Mouse (Mus musculus) kidney, postnatal 4 days (tissue): ENCODE measurements around the gene Slc6a17.
A peak's percentile ranks its signal among the peaks of the same experiment; 100 is the strongest.

ENCODE experiments used
- DNase-seq, 2 experiments: peaks; one replicate each; pipeline ENCODE4 v3.0.0; 2021; ENCODE audit warnings: mixed read lengths in 2 of 2

Slc6a17 gene

DNA sequence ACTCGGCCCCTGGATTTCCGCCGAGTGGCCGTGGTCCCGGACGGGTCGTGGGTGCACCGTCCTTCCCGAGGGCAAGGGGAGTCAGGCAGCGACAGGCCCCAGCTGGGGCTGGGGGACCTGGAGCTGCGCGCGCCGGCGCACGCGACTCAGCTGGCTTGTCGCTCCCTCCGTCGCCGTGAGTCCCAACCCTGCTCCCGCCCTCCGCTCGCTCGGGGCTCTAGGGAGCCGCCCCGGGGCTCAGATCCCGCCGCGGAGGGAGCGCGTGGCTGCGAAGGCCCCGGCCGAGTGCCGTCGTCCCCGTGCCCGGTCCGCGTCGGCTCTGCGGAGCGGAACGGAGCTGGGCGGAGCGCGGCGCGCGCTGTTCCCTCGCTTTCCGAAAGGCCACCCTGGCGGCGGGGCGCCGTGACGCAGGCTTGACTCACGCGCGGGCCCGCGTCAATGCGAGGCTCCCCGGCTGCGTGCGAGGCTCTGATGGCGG, at the start of gene Slc6a17:
Gene Slc6a17, minus strand, starts transcription at position 388 of the 478 bp plus-strand sequence.
- DNase-seq: peak; percentile 71 to 80

DNA sequence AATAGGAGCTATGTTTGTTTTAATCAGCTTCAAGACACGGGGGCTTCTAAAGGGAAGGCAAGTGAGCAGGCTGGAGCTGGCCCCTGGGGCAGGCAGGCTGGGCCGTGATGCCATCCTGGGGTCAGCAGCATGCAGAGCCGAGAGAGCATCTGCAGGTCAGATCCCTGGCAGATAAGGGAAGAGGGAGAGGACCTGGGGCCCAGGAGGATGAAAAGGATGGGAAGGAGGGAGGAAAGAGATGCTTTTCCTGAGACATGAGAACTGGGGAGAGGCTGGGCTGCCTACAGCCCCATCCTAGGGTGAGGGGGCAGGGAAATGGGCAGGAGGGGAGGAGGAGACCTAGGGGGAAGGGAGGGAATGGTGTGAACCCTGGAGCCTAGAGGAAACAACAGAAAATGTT, 47.5 kb upstream of the Slc6a17 start:
- no peak for DNase-seq

DNA sequence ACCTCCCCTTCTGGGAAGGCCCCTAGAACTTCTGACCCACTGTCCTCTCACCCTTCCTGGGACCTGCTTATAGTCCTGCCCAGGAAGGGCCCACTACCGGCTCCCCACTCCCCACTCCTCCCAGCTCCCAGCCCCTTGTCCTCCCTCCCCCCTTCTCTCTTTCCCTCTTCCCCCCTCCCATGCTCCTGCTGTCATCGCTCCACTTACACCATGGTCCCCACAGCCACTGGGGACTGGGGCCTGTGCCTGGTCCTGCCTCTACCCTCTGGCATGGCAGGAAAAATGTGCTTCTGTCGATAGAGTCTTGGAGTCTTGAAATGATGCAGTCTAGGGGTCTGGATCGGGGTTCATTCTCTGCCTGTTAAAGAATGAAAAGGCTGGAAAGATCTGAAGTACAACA, 46.1 kb upstream of the Slc6a17 start:
- DNase-seq: no peak

DNA sequence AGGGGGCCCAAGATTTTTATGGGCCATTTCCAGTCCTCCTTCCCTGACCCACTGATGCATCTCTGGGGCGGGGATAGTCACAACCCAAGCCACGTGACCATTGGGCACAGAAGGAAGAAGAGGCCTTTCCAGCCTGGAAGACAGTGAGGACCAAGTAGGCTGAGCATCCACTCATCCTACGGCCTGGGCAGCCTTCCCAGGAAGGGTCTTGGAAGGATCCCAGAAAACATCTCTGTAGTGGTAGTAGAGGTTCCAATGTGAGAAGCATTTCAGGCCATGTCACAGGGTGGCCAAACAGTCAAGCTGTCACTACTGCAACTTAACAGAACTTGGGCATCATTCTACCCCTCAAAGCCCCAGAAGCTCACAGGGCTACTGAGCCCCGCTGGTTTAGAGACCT, 44.8 kb upstream of the Slc6a17 start:
- no peak for DNase-seq

DNA sequence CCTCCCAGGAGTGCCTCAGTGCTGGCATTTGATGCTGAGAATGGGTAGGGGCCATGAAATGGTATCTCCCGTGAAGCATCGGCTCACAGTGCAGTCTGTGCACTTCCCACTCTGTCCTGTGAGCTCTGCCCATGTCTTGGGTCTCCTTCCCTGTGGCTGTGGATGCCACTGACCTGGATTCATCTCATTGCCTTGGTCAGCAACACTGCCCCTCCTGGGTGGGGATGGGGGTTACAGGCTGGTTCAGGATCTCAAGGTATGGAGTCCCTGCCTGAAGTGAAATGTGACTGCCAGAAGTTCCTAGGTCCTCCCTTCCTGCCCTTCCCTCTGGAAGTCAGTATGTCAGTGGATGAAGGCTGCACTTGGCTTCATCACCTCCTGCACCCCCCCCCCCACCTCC, 44.3 kb upstream of the Slc6a17 start:
- DNase-seq: no peak

GRCm38 (mm10) chr3:107559183-107559582, 41.4 kb upstream of the Slc6a17 start:
- peak; percentile 81 to 85 for DNase-seq

DNA sequence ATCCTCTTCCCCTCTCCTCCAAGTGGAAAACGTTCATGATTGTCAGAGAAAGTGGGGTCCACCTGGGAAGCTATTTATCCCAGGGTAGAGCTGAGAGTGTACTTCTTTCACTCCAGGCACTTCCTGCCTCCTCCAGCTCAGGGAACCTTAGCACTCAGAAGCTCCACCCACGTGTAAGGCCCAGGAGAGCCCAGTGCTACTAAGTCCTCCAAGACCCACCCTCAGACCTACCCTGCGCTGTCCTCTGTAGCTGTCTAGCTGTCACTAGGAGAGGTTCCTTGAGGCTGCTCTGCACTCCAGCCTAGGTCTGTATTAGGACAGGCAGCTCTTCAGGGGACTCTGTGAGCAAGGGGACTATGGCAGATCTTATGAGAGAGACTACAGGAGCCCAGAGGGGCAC, 40.9 kb upstream of the Slc6a17 start:
- DNase-seq: no peak

DNA sequence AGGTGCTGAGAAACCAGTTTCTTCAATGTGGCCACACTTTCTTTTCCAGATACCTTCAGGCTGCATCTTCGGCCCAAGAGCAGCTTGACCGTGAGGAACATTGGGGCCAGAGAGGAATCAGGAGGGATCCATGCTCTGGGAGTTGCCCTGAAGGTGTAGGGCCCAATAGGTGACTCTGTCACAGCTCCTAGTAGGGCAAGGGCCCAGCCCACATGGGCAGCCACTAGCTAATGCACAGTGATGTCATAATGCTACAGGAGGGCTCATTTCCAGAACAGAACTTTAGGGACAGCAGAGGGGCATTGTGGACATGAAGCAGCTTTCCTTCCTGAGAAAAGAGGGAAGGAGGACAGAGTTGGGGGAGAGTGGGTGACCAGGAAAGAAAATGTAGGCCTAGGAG, 37.0 kb upstream of the Slc6a17 start, which contains the start of gene Ubl4b:
Gene Ubl4b, minus strand, starts transcription at position 232 of the 400 bp plus-strand sequence.
- DNase-seq: no peak

- peak; percentile 87 for DNase-seq
Observed at GRCm38 (mm10) chr3:107550409-107551049, 32.7 kb upstream of the Slc6a17 start.

- DNase-seq: peak; percentile 45 to 66
Observed at GRCm38 (mm10) chr3:107546956-107547355, 29.1 kb upstream of the Slc6a17 start.

DNA sequence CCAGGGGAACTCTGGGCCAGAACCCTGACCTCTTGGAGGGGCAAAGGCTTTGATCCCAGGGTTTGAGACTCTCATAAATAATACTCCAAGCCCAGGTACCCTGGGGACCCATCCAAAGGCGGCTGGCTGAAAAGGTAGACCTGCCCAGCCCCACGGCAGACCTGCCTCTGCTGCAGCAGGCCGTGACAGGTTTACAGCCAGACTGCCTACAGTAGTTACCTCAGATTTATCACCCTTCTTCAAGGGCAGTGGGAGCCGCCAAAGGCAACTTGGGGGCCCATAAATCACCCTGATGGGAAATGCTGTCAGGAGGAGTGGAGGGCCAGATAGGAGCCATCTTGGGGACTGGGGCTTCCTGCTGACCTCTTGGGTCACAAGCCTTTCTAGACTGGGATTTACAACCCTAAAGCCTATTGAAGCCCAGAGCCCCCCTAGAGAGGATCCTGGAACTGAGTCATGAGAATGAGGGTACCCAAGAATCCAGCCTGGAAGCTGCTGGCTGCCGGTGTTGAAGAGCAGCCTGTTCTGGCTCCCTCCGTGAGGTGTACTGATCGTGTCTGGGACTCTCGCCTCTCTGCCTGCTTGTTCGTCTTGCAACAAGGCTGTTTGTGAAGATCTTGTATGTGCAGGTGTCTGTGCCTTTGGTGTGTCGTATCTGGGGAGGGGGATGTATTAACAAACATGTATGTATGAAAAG, 28.0 kb upstream of the Slc6a17 start:
- peak; percentile 55 to 70 for DNase-seq

- DNase-seq: no peak
Observed at GRCm38 (mm10) chr3:107545278-107545677, 27.5 kb upstream of the Slc6a17 start.

DNA sequence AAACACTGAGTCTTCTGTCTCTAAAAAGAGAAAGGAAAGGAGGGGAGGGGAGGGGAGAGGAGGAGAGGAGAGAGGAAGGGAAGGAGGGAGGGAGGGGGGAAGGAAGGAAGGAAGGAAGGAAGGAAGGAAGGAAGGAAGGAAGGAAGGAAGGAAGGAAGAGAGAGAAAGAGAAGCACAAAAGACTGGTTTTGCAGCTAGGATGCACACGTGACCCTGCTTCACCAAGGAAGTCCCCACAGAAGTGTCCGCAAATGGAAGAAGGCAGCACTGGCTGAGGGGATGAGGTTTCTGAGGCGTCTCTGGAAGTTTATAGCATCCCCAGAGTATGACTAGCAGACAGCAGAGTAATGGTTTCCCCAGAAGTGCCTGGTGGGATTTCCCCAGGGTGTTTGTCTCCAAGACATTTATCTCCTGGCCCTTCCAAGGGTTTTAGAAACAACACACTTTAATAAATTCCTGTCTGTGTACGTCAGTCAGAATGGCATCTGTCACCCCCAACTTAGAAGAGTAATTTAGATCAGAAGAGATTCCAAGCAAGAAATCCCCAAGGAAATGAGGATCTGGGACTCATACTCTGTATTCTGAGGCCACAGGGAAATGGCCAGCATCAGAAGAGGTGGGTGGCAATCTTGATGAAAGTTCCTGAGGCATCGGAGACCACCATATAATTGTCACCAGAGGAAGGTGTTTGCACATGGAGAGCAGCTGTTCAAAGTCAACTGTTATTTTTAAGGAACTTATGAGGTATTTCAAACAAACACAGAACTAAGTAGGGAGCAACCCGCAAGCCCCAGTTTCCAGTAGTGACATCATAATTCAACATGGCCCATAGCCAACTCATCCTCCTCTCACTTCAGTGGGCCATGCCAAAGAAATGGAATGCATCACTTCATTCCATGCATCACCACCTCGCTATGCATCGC, 25.6 kb upstream of the Slc6a17 start:
- no peak for DNase-seq

GRCm38 (mm10) chr3:107542584-107542983, 24.8 kb upstream of the Slc6a17 start:
- DNase-seq: no peak

DNA sequence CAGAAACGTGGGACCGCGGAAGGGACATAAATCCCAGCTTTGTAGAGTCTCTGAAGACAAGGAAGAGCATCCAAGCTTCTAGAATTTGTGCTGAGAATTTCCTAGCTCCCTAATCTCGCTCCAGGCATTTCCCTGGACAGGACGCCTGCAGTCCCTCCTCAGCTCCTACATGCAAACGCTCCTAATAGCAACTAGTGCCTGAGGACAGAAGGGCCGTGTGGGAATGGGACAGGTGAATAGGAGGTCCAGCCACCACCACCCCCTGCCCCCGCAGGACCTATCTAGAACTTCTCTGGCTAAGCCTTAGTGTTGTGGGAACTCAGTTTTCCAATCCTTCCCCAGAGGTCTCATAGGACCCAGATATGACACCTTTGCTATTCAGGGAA, 19.7 kb upstream of the Slc6a17 start:
- DNase-seq: no peak

- DNase-seq: peak; percentile 14 to 37
Observed at GRCm38 (mm10) chr3:107536810-107537503, 19.1 kb upstream of the Slc6a17 start.

- no peak for DNase-seq
Observed at GRCm38 (mm10) chr3:107534951-107535350, 17.1 kb upstream of the Slc6a17 start.

GRCm38 (mm10) chr3:107533532-107533931, 15.7 kb upstream of the Slc6a17 start:
- no peak for DNase-seq

- no peak for DNase-seq
Observed at GRCm38 (mm10) chr3:107530581-107530980, 12.8 kb upstream of the Slc6a17 start.

GRCm38 (mm10) chr3:107529182-107529581, 11.4 kb upstream of the Slc6a17 start:
- DNase-seq: no peak

- no peak for DNase-seq
Observed at GRCm38 (mm10) chr3:107528401-107529118, 10.7 kb upstream of the Slc6a17 start.

DNA sequence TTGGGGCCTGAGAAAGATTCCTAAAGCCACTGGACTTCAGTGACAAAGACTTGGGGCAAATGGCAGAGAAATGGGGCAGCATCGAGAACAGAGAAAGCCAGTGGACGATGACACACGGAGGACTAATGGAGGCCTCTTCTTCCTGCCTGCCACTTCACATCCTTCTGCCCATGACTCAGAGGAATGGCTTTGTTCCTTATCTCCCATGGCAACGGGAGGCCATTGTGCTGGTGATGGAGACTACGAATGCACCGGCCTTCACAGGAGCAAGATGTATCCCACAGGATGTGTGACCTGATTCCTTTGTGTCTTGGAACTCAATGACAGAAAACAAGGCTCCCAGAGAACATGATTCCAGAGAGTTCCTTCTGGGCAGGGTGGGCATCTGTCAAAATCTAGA, 6.7 kb upstream of the Slc6a17 start:
- no peak for DNase-seq
